Mouse (Mus musculus) CH12.LX (cell line): Measurements from ENCODE around the gene Ror2. TPM values are rescaled to one million over a fixed set of nuclear protein-coding genes. Genes with fewer than 3 reads are reported as not detected.

Experiments
- DNase-seq: peaks from one replicate; pipeline ENCODE4 v3.0.0-alpha.2; 2013; ENCODE audit errors: extremely low read depth
- H3K27ac ChIP-seq: 2 replicates; pipeline ENCODE4 v1.5.1; 2012; ENCODE audit warnings: low read depth, mild to moderate bottlenecking, control low read depth, moderate library complexity; ENCODE audit not compliant: insufficient read depth
- H3K27me3 ChIP-seq: replicated peaks from 2 replicates; pipeline ENCODE3; 2012; ENCODE audit warnings: inconsistent platforms
- H3K36me3 ChIP-seq, 2 experiments: replicated peaks in 1 of 2; 2 replicates each; pipeline versions ENCODE3 to v1.6.1; 2012; ENCODE audit warnings: inconsistent platforms in 1 of 2, low read length in 1 of 2, mild to moderate bottlenecking in 1 of 2, mixed read lengths in 1 of 2, moderate library complexity in 1 of 2; ENCODE audit not compliant: control insufficient read depth in 1 of 2, insufficient read depth in 1 of 2
- H3K4me1 ChIP-seq, 2 experiments: 2 replicates each; pipeline ENCODE4 v1.6.1; 2012; ENCODE audit warnings: inconsistent platforms in 1 of 2, moderate library complexity in 1 of 2; ENCODE audit not compliant: insufficient read depth in 2 of 2, control insufficient read depth in 1 of 2
- H3K4me2 ChIP-seq: 2 replicates; pipeline ENCODE4 v1.6.1; 2012; ENCODE audit warnings: low read depth, mild to moderate bottlenecking, control low read depth; ENCODE audit not compliant: poor library complexity, insufficient read depth, severe bottlenecking
- H3K4me3 ChIP-seq, 3 experiments: fragments of 150-350 bp in 1 of 3; sonication (generic) in 1 of 3; replicated peaks in 1 of 3; 2 replicates each; pipeline versions ENCODE3 to v1.5.1; 2011 to 2012; ENCODE audit warnings: low read depth in 2 of 3, low read length in 2 of 3, mild to moderate bottlenecking in 2 of 3, moderate library complexity in 2 of 3, control low read depth in 1 of 3, improper control_type of control experiment in 1 of 3, inconsistent platforms in 1 of 3, mixed read lengths in 1 of 3; ENCODE audit not compliant: poor library complexity in 1 of 3
- H3K79me2 ChIP-seq: replicated peaks from 2 replicates; pipeline ENCODE4 v1.6.1; 2012; ENCODE audit warnings: mild to moderate bottlenecking, moderate library complexity; ENCODE audit not compliant: control insufficient read depth, poor library complexity, insufficient read depth, severe bottlenecking; ENCODE audit errors: extremely low read depth
- H3K9ac ChIP-seq: 2 replicates; pipeline ENCODE4 v1.6.1; 2012; ENCODE audit warnings: low read depth, mild to moderate bottlenecking, control low read depth, moderate library complexity; ENCODE audit not compliant: insufficient read depth
- H3K9me3 ChIP-seq: replicated peaks from 2 replicates; pipeline ENCODE3; 2012; ENCODE audit warnings: low read length, inconsistent platforms, mixed read lengths
- EP300 ChIP-seq: IDR thresholded peaks from 2 replicates; pipeline ENCODE4 v1.6.1; 2011; ENCODE audit warnings: low read length, improper control_type of control experiment
- ETS1 ChIP-seq: conservative IDR thresholded peaks from 2 replicates; pipeline ENCODE4 v1.6.1; 2012; ENCODE audit warnings: low read depth, mild to moderate bottlenecking, inconsistent platforms, low read length, improper control_type of control experiment, moderate library complexity
- HCFC1 ChIP-seq: IDR thresholded peaks from 2 replicates; pipeline ENCODE4 v1.6.1; 2012; ENCODE audit warnings: low read depth, mild to moderate bottlenecking, inconsistent platforms, low read length, improper control_type of control experiment
- MAFK ChIP-seq: IDR thresholded peaks from 2 replicates; pipeline ENCODE4 v1.6.1; 2011; ENCODE audit warnings: low read length, improper control_type of control experiment; ENCODE audit not compliant: insufficient replicate concordance
- MXI1 ChIP-seq: IDR thresholded peaks from 2 replicates; pipeline ENCODE4 v1.6.1; 2011; ENCODE audit warnings: mild to moderate bottlenecking, low read depth, low read length, improper control_type of control experiment
- PAX5 ChIP-seq: IDR thresholded peaks from 2 replicates; pipeline ENCODE4 v1.6.1; 2012; ENCODE audit warnings: low read length, inconsistent platforms, mixed read lengths
- POLR2A ChIP-seq: IDR thresholded peaks from 2 replicates; pipeline ENCODE4 v1.6.1; 2011; ENCODE audit warnings: low read depth, mild to moderate bottlenecking, improper control_type of control experiment, low read length
- RAD21 ChIP-seq: IDR thresholded peaks from 2 replicates; pipeline ENCODE4 v1.6.1; 2011; ENCODE audit warnings: low read depth, mild to moderate bottlenecking, low read length, improper control_type of control experiment, moderate library complexity
- RCOR1 ChIP-seq: conservative IDR thresholded peaks from 2 replicates; pipeline ENCODE4 v1.6.1; 2012; ENCODE audit warnings: low read depth, mild to moderate bottlenecking, inconsistent platforms, low read length, improper control_type of control experiment
- SMC3 ChIP-seq: IDR thresholded peaks from 2 replicates; pipeline ENCODE4 v1.6.1; 2011; ENCODE audit warnings: low read depth, low read length, improper control_type of control experiment
- ZMIZ1 ChIP-seq: IDR thresholded peaks from 2 replicates; pipeline ENCODE4 v1.6.1; 2012; ENCODE audit warnings: low read depth, mild to moderate bottlenecking, inconsistent platforms, low read length, improper control_type of control experiment
- dilution Hi-C: fragments of 300-500 bp; cut with MboI; formaldehyde crosslinking; loops from 2 replicates; pipeline ENCODE4 v1.14.3; 2020; ENCODE audit warnings: low sequenced_read_pairs; ENCODE audit not compliant: extremely low pct_unique_long_range_greater_than_20kb, extremely low pct_ligation_motif_present
- in situ Hi-C: fragments of 300-500 bp; cut with MboI; formaldehyde crosslinking; loops from 3 replicates; pipeline ENCODE4 v1.14.3; 2019; ENCODE audit warnings: low sequenced_read_pairs, low pct_ligation_motif_present, low pct_unique_long_range_greater_than_20kb, mixed read lengths
- polyA plus RNA-seq: library from polyadenylated mRNA; unstranded; fragments of >175 nt; gene quantifications from 2 replicates; pipeline ENCODE4 v1.2.1, GENCODE M21; 2012; ENCODE audit warnings: low read depth; ENCODE audit not compliant: insufficient read length
- total RNA-seq, 2 experiments: library from RNA; depleted of rRNA; stranded (reverse); fragments of 300-350 nt in 1 of 2; fragments of >200 nt in 1 of 2; gene quantifications; 2 replicates each; pipeline ENCODE4 v1.2.3; 2012 to 2014

The Ror2 gene
- total and polyA plus RNA-seq, 3 experiments = 0.13 to 0.63 (median 0.16) TPM

DNA sequence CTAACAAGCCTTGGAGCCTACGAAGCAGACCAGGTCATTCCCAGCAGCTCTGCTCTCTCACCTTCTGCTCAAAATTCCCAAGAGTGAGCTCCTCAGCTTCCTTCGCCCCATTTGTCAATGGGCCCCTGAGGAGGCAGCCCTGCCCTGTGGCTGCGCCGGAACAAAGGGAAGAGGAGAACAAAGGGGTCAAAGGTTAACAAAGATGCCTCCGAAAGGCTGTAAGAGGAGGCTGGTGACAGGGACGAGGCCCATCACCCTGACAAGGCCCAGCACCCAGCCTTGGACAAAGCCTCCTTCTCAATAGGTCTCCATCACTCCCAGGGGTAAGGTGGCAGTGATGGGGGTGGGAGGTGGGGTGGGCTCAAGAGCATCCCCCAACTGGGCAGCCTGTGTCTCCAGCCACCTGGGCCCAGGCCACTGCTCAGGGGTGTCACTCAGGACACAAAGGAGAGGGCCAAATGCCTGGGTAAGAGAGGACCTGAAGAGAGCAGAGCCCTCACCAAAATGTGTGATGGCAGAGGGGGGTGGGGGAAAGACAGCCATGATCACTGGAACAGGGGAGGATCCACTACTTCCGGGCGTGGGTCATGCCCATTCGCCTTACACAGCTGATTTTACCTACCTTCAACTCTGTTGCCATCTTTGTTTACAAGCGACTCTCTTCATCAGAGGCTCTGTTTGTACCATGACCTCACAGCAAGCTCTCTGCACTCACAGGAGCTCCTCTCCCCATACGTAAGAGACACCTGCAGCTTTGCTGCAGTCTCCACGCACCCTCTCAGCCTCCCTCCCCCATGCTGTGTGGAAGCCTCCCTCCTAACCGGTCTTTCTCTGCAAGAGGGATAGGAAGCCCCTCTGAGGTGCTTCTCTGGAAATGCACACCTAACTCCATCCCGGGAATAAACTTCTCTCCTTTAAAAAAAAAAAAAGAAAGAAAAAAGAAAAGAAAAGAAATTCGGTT lies 51.8 kb downstream of the Ror2 start:
- in situ Hi-C loops (no loop called here), dilution Hi-C loops (no loop called here)
- H3K4me1 ChIP-seq = peaks cover 0 to 19% of the 10 kb centered on the region in 2 experiments; a peak in 2 of 4 replicates
- no peak overlapping the region for H3K27ac ChIP-seq
- no peak overlapping the region for H3K4me3 ChIP-seq
- DNase-seq = no peak
- H3K9me3 ChIP-seq = no peaks in the 10 kb centered on the region
- no peaks in the 10 kb centered on the region for H3K79me2 ChIP-seq
- H3K36me3 ChIP-seq = no peaks in the 10 kb centered on the region
- H3K9ac ChIP-seq = no peak overlapping the region
- H3K4me2 ChIP-seq = no peak overlapping the region
- H3K27me3 ChIP-seq = no peaks in the 10 kb centered on the region
- no peak for TF ChIP-seq MAFK

DNA sequence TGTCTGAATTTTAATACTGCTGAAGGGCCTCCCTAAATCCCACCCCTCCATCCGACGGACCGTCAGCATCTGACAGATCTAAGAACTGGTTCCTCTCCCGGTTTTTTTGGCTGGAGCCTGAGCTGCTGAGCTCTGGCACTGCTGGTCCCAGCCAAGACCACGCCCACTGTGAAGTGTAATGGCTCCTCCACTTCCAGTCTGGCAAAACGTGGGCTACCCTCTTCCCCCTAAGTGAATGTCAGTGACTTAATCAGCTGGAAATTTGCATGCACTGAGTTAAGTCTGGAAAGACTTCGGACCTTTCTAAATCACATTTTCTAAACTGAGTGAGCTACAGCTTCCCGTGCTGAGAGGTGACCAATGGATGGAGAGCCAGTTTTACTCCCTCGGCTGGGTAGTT lies 52.5 kb downstream of the Ror2 start:
- H3K79me2 ChIP-seq = no peaks in the 10 kb centered on the region
- no peak overlapping the region for H3K4me3 ChIP-seq
- H3K9ac ChIP-seq = no peak overlapping the region
- H3K4me2 ChIP-seq = no peak overlapping the region
- H3K4me1 ChIP-seq = peaks cover 0 to 19% of the 10 kb centered on the region in 2 experiments; a peak in 2 of 4 replicates
- H3K36me3 ChIP-seq = no peaks in the 10 kb centered on the region
- H3K27ac ChIP-seq = no peak overlapping the region
- dilution Hi-C loops = no loop called here
- in situ Hi-C loops = no loop called here
- TF ChIP-seq PAX5 = no peak
- no peak for TF ChIP-seq SMC3
- no peak for TF ChIP-seq HCFC1
- H3K9me3 ChIP-seq = no peaks in the 10 kb centered on the region
- no peak for DNase-seq
- no peaks in the 10 kb centered on the region for H3K27me3 ChIP-seq

DNA sequence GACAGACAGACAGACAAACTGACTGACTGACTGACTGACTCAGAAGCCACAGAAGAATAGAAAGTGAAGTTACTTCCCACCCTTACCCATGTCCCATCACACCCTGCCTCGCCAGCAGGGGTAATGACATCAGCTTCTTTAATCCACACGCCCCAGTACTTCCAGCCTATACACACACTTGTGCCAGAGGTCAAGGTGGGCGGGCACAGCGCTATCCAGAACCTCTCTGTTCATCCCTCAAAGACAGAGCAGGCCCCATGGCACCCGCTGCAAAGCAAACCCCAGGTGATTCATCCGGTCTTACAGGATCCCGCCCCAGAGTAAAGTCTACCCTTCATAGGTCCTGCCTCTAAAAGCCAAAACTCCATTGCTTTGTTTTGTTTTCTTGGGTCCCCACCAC lies 53.5 kb downstream of the Ror2 start:
- H3K4me1 ChIP-seq = peaks cover 0 to 19% of the 10 kb centered on the region in 2 experiments; a peak in 2 of 4 replicates
- H3K27me3 ChIP-seq = no peaks in the 10 kb centered on the region
- no peak for TF ChIP-seq ZMIZ1
- TF ChIP-seq POLR2A = no peak
- TF ChIP-seq RCOR1 = no peak
- no peak for TF ChIP-seq MXI1
- TF ChIP-seq ETS1 = no peak
- no peak for TF ChIP-seq EP300
- TF ChIP-seq RAD21 = no peak
- H3K36me3 ChIP-seq = no peaks in the 10 kb centered on the region
- H3K9ac ChIP-seq = no peak overlapping the region
- no peak for DNase-seq
- no peak overlapping the region for H3K4me2 ChIP-seq
- H3K4me3 ChIP-seq = no peak overlapping the region
- in situ Hi-C loops = no loop called here
- H3K9me3 ChIP-seq = no peaks in the 10 kb centered on the region
- dilution Hi-C loops = no loop called here
- H3K27ac ChIP-seq = no peak overlapping the region
- H3K79me2 ChIP-seq = no peaks in the 10 kb centered on the region
